Mouse (Mus musculus): ENCODE measurements around the gene Siah3. TPM values are rescaled to one million over a fixed set of nuclear protein-coding genes. Genes with fewer than 3 reads are reported as not detected.
A peak's percentile ranks its signal among the peaks of the same experiment; 100 is the strongest.
"Not testable (repeated sequence)": the region's sequence is repeated elsewhere in the genome, so short reads cannot be mapped to it uniquely, and the experiment has no call there.

The Siah3 gene
- total RNA-seq (2021) = under 1 TPM; 0.33 to 0.50 TPM
- long read RNA-seq, experiment 1 = 0 reads
- long read RNA-seq, experiment 2 = 0 reads

- peak in 1 of 2 experiments; percentile 27 for DNase-seq
These were observed at the start of gene Siah3 for GRCm38 (mm10) chr14:75455743-75456421. Gene Siah3 (plus strand): TSS chr14:75455982.

GRCm38 (mm10) chr14:75409772-75410171 is 46.0 kb upstream of the Siah3 start:
- DNase-seq = no peak

- DNase-seq = no peak
These were observed 45.4 kb upstream of the Siah3 start for GRCm38 (mm10) chr14:75410392-75410791.

GRCm38 (mm10) chr14:75418721-75419120 is 37.1 kb upstream of the Siah3 start:
- no peak for DNase-seq

GRCm38 (mm10) chr14:75419876-75420275 is 35.9 kb upstream of the Siah3 start:
- no peak for DNase-seq

- no peak for DNase-seq
These were observed 35.0 kb upstream of the Siah3 start for GRCm38 (mm10) chr14:75420811-75421210.

GRCm38 (mm10) chr14:75431173-75431786 is 24.5 kb upstream of the Siah3 start:
- no peak for DNase-seq

GRCm38 (mm10) chr14:75432850-75433249 is 22.9 kb upstream of the Siah3 start:
- no peak for DNase-seq

- no peak for DNase-seq
These were observed 21.2 kb upstream of the Siah3 start for GRCm38 (mm10) chr14:75434576-75434975.

- DNase-seq = peak; percentile 18 to 32
These were observed 11.2 kb upstream of the Siah3 start for GRCm38 (mm10) chr14:75444486-75445105.

- DNase-seq = peak; percentile 80 to 88
These were observed 10.4 kb upstream of the Siah3 start for GRCm38 (mm10) chr14:75445281-75445947.

- no peak for DNase-seq
These were observed 9.9 kb upstream of the Siah3 start for GRCm38 (mm10) chr14:75445948-75446281.

GRCm38 (mm10) chr14:75446314-75446713 is 9.5 kb upstream of the Siah3 start:
- DNase-seq = not testable (repeated sequence)

GRCm38 (mm10) chr14:75453906-75454305 is 1.9 kb upstream of the Siah3 start:
- DNase-seq = no peak

- DNase-seq = peak; percentile 37 to 38
These were observed 1.1 kb upstream of the Siah3 start for GRCm38 (mm10) chr14:75454716-75455115.

- DNase-seq = no peak
These were observed 430 bp upstream of the Siah3 start for GRCm38 (mm10) chr14:75455361-75455742.

GRCm38 (mm10) chr14:75456489-75457220 is 873 bp downstream of the Siah3 start:
- DNase-seq = peak; percentile 37 to 55

GRCm38 (mm10) chr14:75457221-75457600 is 1.4 kb downstream of the Siah3 start:
- no peak for DNase-seq

- DNase-seq = no peak
These were observed 3.6 kb downstream of the Siah3 start for GRCm38 (mm10) chr14:75459431-75459830.

GRCm38 (mm10) chr14:75459991-75460390 is 4.2 kb downstream of the Siah3 start:
- DNase-seq = no peak

- no peak for DNase-seq
These were observed 4.7 kb downstream of the Siah3 start for GRCm38 (mm10) chr14:75460436-75460835.

GRCm38 (mm10) chr14:75461770-75462169 is 6.0 kb downstream of the Siah3 start:
- DNase-seq = no peak

Measured in adrenal gland, postnatal 36 days (tissue).